Mouse (Mus musculus) natural killer cell, adult 2 months (primary cell): ENCODE measurements around the gene Oas3.

Source experiments
- DNase-seq, 2 experiments: peaks; one replicate each; pipeline ENCODE4 v3.0.0; 2022; ENCODE audit warnings: low spot score in 2 of 2

Gene Oas3

GRCm38 (mm10) chr5:120704421-120704820 lies 73.0 kb downstream of the Oas3 start:
- DNase-seq: peak in 1 of 2 experiments; percentile 45

DNA sequence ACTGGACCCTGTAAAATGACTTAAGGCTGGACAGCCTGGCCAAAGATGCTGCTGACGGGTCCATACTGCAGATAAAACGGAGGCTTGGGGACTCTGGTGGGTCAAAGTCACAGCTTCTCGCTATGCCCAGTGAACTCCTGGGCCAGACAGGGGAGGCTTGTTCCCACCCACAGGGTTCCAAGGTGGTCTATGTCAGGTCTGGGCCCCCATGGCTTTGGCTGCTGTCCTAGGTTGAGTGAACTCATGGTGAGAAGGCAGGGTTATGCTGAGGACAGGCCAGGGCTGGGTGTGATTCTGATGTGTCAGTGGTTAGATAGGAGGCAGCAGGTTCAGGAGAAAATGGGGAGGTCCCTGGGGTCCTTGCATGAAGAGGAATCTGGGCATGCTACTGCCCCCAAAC lies 73.8 kb downstream of the Oas3 start:
- DNase-seq: no peak
